Mouse (Mus musculus) intestine, embryonic 14.5 days (tissue): ENCODE measurements around the gene Katnal1. TPM values are rescaled to one million over a fixed set of nuclear protein-coding genes. Genes with fewer than 3 reads are reported as not detected.

Experiments used
- ATAC-seq: fragments of 200-750 bp; cut with Nextera tagmentation; replicated peaks from 2 replicates; pipeline ENCODE4 v1.8.0; 2017; ENCODE audit warnings: low read depth, moderate number of reproducible peaks, moderate TSS enrichment, moderate library complexity; ENCODE audit not compliant: low FRiP score, low TSS enrichment
- DNase-seq: peaks from one replicate; pipeline ENCODE4 v3.0.0-alpha.2; 2018; ENCODE audit warnings: low spot score
- H3K27ac ChIP-seq: fragments of 300-500 bp; sonication (generic); 2 replicates; pipeline ENCODE4 v1.5.1; 2014; ENCODE audit warnings: low read depth, mild to moderate bottlenecking, control low read depth
- H3K27me3 ChIP-seq: fragments of 300-500 bp; sonication (generic); replicated peaks from 2 replicates; pipeline ENCODE4 v1.6.1; 2014; ENCODE audit warnings: low read length, control low read depth; ENCODE audit not compliant: control insufficient read depth, insufficient read depth
- H3K36me3 ChIP-seq: fragments of 300-500 bp; sonication (generic); 2 replicates; pipeline ENCODE4 v1.6.1; 2014; ENCODE audit warnings: low read length, control low read depth; ENCODE audit not compliant: control insufficient read depth, insufficient read depth
- H3K4me1 ChIP-seq: fragments of 300-500 bp; sonication (generic); replicated peaks from 2 replicates; pipeline ENCODE4 v1.6.1; 2014; ENCODE audit warnings: low read length, control low read depth, mixed read lengths; ENCODE audit not compliant: control insufficient read depth, insufficient read depth
- H3K4me2 ChIP-seq: fragments of 300-500 bp; sonication (generic); 2 replicates; pipeline ENCODE4 v1.6.1; 2014; ENCODE audit warnings: low read length
- H3K4me3 ChIP-seq: fragments of 300-500 bp; sonication (generic); 2 replicates; pipeline ENCODE4 v1.5.1; 2014; ENCODE audit warnings: low read depth, low read length, control low read depth, mixed read lengths
- H3K9ac ChIP-seq: fragments of 300-500 bp; sonication (generic); 2 replicates; pipeline ENCODE4 v1.6.1; 2014; ENCODE audit warnings: mild to moderate bottlenecking, low read length
- H3K9me3 ChIP-seq: fragments of 300-500 bp; sonication (generic); 2 replicates; pipeline ENCODE4 v1.6.1; 2016; ENCODE audit warnings: low read length, control low read depth; ENCODE audit not compliant: control insufficient read depth
- WGBS: fragments of 180-500 bp; shearing (Covaris S2); extraction: QIAGEN DNeasy Blood & Tissue Kit; methylation state at CpG from one replicate; pipeline ENCODE4 v1.1.7; 2014; 5-methylcytosine and 5-hydroxymethylcytosine counted together
- polyA plus RNA-seq: library from polyadenylated mRNA; unstranded; fragments of >200 nt; fragmentation: Nextera tagmentation; extraction: Ambion mirVana; gene quantifications from 2 replicates; pipeline ENCODE4 v1.2.1, GENCODE M21; 2014

The Katnal1 gene
- polyA plus RNA-seq, 1 experiment from 2014 or later = 10.9 TPM

DNA sequence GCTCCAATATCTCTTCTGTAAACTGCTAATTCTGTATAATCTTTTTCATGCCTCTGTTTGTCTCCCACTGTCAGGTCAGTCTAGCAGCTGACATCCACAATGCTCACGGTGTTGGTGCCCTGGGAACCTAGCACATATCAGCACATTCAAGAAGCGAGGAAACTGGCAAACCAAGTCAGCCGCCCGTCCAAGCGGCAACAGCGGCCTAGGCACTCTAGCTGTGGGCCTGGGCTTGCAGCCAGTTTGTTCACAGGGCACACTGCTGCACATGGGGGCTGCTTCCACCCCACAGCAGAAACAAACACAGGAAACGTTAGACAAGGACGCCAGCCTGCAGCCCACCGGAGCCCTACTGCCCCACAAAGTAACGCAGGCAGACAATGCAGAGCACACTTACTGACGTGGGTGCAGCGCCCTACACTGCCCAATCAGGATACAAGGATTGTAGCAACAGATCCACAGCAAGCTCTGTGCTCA lies 31.1 kb downstream of the Katnal1 start:
- 74% methylated on average over 12 of the region's 12 CpGs for WGBS
- no peak overlapping the region for H3K9ac ChIP-seq
- 0 out of 2 replicates have a peak overlapping the region, but pooled peaks have one; percentile 33 for H3K27ac ChIP-seq
- no peaks in the 10 kb centered on the region for H3K9me3 ChIP-seq
- DNase-seq (no peak), ATAC-seq (no peak)
- no peaks in the 10 kb centered on the region for H3K4me1 ChIP-seq
- no peaks in the 10 kb centered on the region for H3K27me3 ChIP-seq
- no peak overlapping the region for H3K4me2 ChIP-seq
- no peak overlapping the region for H3K4me3 ChIP-seq
- H3K36me3 ChIP-seq = peaks cover 13% of the 10 kb centered on the region

DNA sequence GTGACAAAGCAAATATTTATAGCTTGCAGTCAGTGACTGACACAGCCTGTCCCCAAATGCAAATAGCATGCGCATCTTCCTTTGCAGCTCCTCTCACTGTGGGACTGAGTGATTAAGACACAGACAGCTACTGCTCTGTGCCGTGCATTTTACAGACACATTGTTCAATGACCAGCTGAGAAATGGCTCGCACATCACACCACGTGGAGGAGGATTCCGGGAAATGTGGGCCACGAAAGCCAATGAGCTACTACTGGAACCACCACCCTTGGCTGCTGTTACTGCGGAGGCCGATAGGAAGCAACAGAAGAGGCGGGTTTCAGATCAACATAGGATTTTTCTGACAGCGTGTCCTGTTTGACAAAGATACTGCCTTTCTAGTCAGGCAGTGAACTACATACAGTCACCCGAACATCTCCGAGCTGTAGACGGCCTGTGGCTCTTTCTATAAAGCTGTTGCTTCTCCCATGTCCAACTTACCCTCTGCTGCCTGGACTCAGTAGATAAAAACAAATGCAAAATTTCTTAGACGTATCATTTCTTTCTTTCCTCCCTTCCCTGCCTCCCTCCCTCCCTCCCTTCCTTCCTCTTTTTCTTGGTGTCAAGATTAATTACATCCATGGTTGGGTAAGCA lies 31.9 kb downstream of the Katnal1 start:
- Histone ChIP-seq H3K27ac (no peak overlapping the region), H3K4me2 (no peak overlapping the region), H3K4me3 (no peak overlapping the region), H3K36me3 (peaks cover 17% of the 10 kb centered on the region), H3K9me3 (no peaks in the 10 kb centered on the region), H3K4me1 (no peaks in the 10 kb centered on the region), H3K27me3 (no peaks in the 10 kb centered on the region), H3K9ac (no peak overlapping the region)
- no peak for ATAC-seq
- no peak for DNase-seq
- WGBS = 74% methylated on average over 14 of the region's 14 CpGs

DNA sequence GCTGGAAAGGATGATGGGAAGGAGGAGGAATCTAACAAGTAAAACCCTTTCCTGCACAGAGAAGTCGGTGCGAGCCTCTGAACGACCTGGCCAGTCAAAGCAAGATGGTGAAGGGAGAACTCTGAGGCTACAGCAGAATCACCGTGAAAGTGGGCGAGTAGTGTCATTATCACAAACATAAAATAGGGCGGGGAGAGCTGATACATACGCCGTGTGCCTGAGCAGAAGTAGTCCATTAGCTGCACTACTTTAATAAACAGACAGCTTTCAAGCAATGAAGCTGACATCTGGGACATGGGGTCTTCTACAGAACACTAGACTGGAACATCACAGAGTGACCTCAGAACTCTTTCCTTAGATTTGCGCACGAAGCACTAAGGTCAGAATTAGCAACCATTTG lies 32.6 kb downstream of the Katnal1 start:
- Histone ChIP-seq H3K4me1 (no peaks in the 10 kb centered on the region), H3K9ac (no peak overlapping the region), H3K4me2 (no peak overlapping the region), H3K27ac (no peak overlapping the region), H3K4me3 (no peak overlapping the region), H3K36me3 (peaks cover 24% of the 10 kb centered on the region), H3K27me3 (no peaks in the 10 kb centered on the region), H3K9me3 (no peaks in the 10 kb centered on the region)
- 75% methylated on average over 10 of the region's 10 CpGs for WGBS
- DNase-seq (no peak), ATAC-seq (no peak)

DNA sequence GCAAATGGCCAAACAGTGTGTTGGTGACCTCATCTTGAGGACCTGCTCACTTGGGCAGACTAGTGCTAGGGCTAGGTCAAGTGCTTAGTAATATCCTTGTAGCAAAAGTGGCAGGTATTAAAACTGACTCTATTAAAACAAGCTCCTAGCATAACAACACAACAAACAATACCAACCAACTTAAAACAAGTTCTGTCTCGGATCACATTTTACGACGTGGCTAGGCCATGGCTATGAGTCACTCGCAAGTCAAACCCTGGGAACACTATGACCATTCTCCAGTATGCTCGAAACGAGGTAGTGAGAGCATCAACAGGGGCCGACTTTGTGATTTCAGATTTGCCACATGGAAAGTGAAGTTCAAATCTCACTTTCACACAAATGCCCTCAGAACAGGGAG lies 33.3 kb downstream of the Katnal1 start:
- WGBS = 82% methylated on average over 7 of the region's 7 CpGs
- Histone ChIP-seq H3K36me3 (peaks cover 31% of the 10 kb centered on the region), H3K4me2 (no peak overlapping the region), H3K4me1 (no peaks in the 10 kb centered on the region), H3K4me3 (no peak overlapping the region), H3K9me3 (no peaks in the 10 kb centered on the region), H3K27me3 (no peaks in the 10 kb centered on the region), H3K9ac (no peak overlapping the region), H3K27ac (no peak overlapping the region)
- no peak for ATAC-seq
- no peak for DNase-seq

DNA sequence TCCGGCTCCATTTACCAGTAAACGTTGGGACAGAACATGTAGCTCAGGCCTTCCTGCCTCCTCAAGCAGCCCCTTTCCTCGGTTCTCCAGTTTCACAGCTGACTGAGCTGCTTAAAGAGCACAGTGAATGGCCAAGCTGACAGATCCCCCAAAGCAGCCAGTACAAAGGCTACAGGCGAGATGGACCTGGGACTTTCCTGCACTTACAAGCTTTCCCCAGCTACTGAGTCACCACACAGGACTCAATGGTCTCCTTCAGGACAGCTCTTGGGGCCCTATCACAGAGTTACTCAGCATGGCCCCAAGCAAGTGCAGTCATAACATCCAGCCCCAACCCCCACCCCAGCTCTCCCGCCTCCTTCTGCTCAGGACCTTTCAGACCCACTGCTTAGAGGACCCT lies 34.1 kb downstream of the Katnal1 start:
- H3K4me3 ChIP-seq = no peak overlapping the region
- peaks cover 2% of the 10 kb centered on the region; the same call in 1 of the 2 replicates for H3K9me3 ChIP-seq
- no peak for DNase-seq
- 54% methylated on average over 5 of the region's 5 CpGs for WGBS
- H3K27ac ChIP-seq = no peak overlapping the region
- ATAC-seq = no peak
- no peaks in the 10 kb centered on the region for H3K27me3 ChIP-seq
- peaks cover 38% of the 10 kb centered on the region for H3K36me3 ChIP-seq
- H3K9ac ChIP-seq = no peak overlapping the region
- no peaks in the 10 kb centered on the region for H3K4me1 ChIP-seq
- no peak overlapping the region for H3K4me2 ChIP-seq

DNA sequence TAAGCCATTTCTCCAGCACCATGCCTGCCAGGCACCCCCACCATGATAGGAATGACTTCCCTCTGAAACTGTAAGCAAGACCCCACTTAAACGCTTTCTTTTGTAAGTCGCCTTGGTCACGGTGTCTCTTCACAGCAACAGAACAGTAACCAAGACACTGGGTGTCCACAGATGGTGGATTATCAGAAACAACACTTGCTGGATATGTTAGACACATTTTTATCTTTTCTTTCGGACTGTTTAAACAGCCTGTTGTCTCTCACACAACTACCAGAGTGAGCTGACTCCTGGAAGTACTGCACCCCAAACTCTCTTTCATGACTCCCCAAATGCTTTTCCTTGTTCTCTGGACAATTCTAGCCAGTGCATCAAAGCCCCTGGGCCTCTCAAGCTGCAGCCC lies 38.9 kb downstream of the Katnal1 start:
- Histone ChIP-seq H3K27ac (no peak overlapping the region), H3K27me3 (no peaks in the 10 kb centered on the region), H3K9me3 (peaks cover 4% of the 10 kb centered on the region; the same call in 1 of the 2 replicates), H3K4me2 (no peak overlapping the region), H3K4me3 (no peak overlapping the region), H3K9ac (no peak overlapping the region), H3K36me3 (peaks cover 39% of the 10 kb centered on the region), H3K4me1 (no peaks in the 10 kb centered on the region)
- DNase-seq (no peak), ATAC-seq (no peak)
- WGBS = 96% methylated on average over 4 of the region's 4 CpGs

DNA sequence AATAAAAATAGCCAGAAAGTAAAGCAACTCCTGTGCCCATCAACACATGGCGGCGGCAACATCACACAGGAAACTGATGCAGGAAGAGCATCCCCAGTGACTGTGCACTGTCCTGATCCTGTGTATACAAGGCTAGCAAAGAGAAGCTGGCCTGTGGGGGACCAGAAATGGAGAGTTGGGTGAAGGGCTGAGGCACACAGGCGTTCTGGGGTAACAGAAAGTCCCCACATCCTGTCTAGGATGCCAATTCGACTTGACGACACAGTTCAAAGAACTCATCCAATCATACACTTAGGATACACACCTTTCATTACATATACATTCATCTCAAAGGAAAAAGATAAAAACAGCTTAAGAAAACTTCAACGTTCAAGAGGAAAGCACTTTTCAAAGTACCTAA lies 41.1 kb downstream of the Katnal1 start:
- H3K27ac ChIP-seq = no peak overlapping the region
- H3K9me3 ChIP-seq = peaks cover 4% of the 10 kb centered on the region; the same call in 1 of the 2 replicates
- H3K36me3 ChIP-seq = peaks cover 36% of the 10 kb centered on the region
- ATAC-seq (no peak), DNase-seq (no peak)
- H3K4me3 ChIP-seq = no peak overlapping the region
- no peak overlapping the region for H3K9ac ChIP-seq
- WGBS = 90% methylated on average over 6 of the region's 6 CpGs
- no peaks in the 10 kb centered on the region for H3K27me3 ChIP-seq
- H3K4me1 ChIP-seq = no peaks in the 10 kb centered on the region
- H3K4me2 ChIP-seq = no peak overlapping the region

DNA sequence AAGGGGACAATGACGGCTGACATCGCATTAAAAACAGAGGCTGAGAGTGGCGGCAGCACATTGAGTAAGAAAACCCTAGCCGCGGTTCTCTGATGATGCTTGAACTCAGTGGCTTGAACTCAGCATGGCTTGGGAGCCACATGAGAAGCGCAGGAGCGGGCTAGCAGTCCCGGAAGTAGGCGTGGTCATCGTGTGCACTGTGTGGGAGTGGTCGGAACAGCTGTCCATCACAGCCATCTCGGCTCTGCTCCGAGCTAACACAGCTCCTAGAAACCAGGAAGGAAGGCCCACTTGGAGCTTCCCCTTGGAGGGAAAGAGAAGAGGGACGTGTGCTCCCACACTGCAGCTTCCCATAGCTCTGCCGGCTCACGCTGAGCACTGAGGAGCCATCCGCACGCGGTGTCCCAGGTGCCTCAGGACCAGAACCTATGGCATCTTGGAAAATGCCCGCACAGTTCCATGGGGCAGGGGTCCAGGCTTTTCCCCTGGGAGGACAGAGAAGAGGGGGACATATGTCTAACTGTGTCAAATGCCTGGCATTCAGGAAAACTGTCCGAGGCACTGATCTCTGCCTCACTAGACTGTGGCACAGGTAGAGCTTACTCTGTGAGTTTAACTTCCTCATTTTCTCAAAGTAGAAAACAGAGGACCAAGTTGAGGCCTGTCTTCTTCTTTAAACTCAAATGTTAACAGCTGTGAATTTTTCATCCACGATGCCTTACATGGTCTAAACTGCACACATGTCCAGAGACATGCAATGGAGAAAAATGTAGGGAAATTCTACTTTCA lies 43.1 kb downstream of the Katnal1 start:
- H3K9ac ChIP-seq = no peak overlapping the region
- DNase-seq (peak; percentile 67), ATAC-seq (peak; percentile 92)
- H3K4me3 ChIP-seq = no peak overlapping the region
- H3K27ac ChIP-seq = no peak overlapping the region
- peaks cover 4% of the 10 kb centered on the region; the same call in 1 of the 2 replicates for H3K9me3 ChIP-seq
- H3K4me1 ChIP-seq = no peaks in the 10 kb centered on the region
- 35% methylated on average over 22 of the region's 22 CpGs for WGBS
- no peaks in the 10 kb centered on the region for H3K27me3 ChIP-seq
- peaks cover 20% of the 10 kb centered on the region for H3K36me3 ChIP-seq
- peak overlapping the region; percentile 12 for H3K4me2 ChIP-seq
